Mouse (Mus musculus): ENCODE measurements at regions not wholly inside any gene's neighbourhood (a gene's known extent, or its start where the extent isn't known, plus 50 kb on each side); places are given as distances from the start of the nearest gene placed in this dataset.

GRCm38 (mm10) chr5:119139336-119139735 lies 531.1 kb upstream of the Tbx3 start:
- in situ Hi-C loops (cut with MboI, MseI) = no loop called here

GRCm38 (mm10) chr5:119139816-119140215 lies 530.7 kb upstream of the Tbx3 start:
- in situ Hi-C loops (cut with MboI, MseI) = no loop called here

GRCm38 (mm10) chr5:119143411-119143810 lies 527.1 kb upstream of the Tbx3 start:
- in situ Hi-C loops (cut with MboI, MseI) = no loop called here

- in situ Hi-C loops (cut with MboI, MseI) = no loop called here
These were observed 520.9 kb upstream of the Tbx3 start for GRCm38 (mm10) chr5:119149389-119150185.

- in situ Hi-C loops (cut with MboI, MseI) = no loop called here
These were observed 517.4 kb upstream of the Tbx3 start for GRCm38 (mm10) chr5:119153086-119153485.

- in situ Hi-C loops (cut with MboI, MseI) = no loop called here
These were observed 513.8 kb upstream of the Tbx3 start for GRCm38 (mm10) chr5:119156638-119157037.

GRCm38 (mm10) chr5:119158171-119158570 lies 512.3 kb upstream of the Tbx3 start:
- in situ Hi-C loops (cut with MboI, MseI) = no loop called here

GRCm38 (mm10) chr5:119162132-119162675 lies 508.3 kb upstream of the Tbx3 start:
- in situ Hi-C loops (cut with MboI, MseI) = no loop called here

GRCm38 (mm10) chr5:119167718-119168117 lies 502.8 kb upstream of the Tbx3 start:
- in situ Hi-C loops (cut with MboI, MseI) = no loop called here

- in situ Hi-C loops (cut with MboI, MseI) = no loop called here
These were observed 501.2 kb upstream of the Tbx3 start for GRCm38 (mm10) chr5:119169274-119169673.

- in situ Hi-C loops (cut with MboI, MseI) = no loop called here
These were observed 498.8 kb upstream of the Tbx3 start for GRCm38 (mm10) chr5:119171626-119172025.

- in situ Hi-C loops (cut with MboI, MseI) = no loop called here
These were observed 491.7 kb upstream of the Tbx3 start for GRCm38 (mm10) chr5:119178805-119179204.

GRCm38 (mm10) chr5:119183545-119184047 lies 486.9 kb upstream of the Tbx3 start:
- in situ Hi-C loops (cut with MboI, MseI) = no loop called here

- in situ Hi-C loops (cut with MboI, MseI) = no loop called here
These were observed 483.9 kb upstream of the Tbx3 start for GRCm38 (mm10) chr5:119186611-119187010.

GRCm38 (mm10) chr5:119188476-119188875 lies 482.0 kb upstream of the Tbx3 start:
- in situ Hi-C loops (cut with MboI, MseI) = no loop called here

GRCm38 (mm10) chr5:119193699-119194681 lies 476.5 kb upstream of the Tbx3 start:
- in situ Hi-C loops (cut with MboI, MseI) = no loop called here

GRCm38 (mm10) chr5:119199906-119200305 lies 470.6 kb upstream of the Tbx3 start:
- in situ Hi-C loops (cut with MboI, MseI) = loop anchor here (5.0 kb wide), 1 partner anchor 318 kb away; no protein-coding TSS in a partner anchor

- in situ Hi-C loops (cut with MboI, MseI) = loop anchor here (5.0 kb wide), 1 partner anchor 319 kb away; no protein-coding TSS in a partner anchor
These were observed 469.2 kb upstream of the Tbx3 start for GRCm38 (mm10) chr5:119201251-119201650.

- in situ Hi-C loops (cut with MboI, MseI) = loop anchor here (5.0 kb wide), 1 partner anchor 322 kb away; no protein-coding TSS in a partner anchor
These were observed 465.7 kb upstream of the Tbx3 start for GRCm38 (mm10) chr5:119204736-119205135.

GRCm38 (mm10) chr5:119208077-119208476 lies 462.4 kb upstream of the Tbx3 start:
- in situ Hi-C loops (cut with MboI, MseI) = no loop called here

- in situ Hi-C loops (cut with MboI, MseI) = no loop called here
These were observed 457.3 kb upstream of the Tbx3 start for GRCm38 (mm10) chr5:119213196-119213595.

Data from T-helper 2 cell (primary cell).